Mouse (Mus musculus): ENCODE measurements around the gene Gm17509.

DNA sequence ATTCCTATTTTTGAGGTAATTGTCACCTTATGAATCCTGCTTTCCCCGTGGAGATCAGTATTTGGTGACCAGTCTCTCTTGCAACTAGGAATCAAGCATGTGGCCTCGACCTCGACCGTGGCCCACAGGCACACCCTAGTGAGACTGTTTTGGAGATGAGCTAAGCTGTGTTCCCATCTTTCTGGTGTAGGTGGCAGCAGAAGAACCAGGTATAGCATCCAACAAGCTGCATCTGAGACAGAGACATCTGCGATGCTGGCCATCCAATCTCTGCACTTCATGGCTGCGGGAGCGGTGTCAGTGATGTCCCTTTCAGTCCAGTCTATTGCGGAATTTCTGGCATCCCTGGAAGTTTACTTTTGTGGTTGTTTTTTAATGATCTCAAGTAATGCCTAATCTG lies 14.8 kb downstream of the Gm17509 start:
- TF ChIP-seq CTCF (IDR thresholded peaks at IDR 0.05; ENCODE audit: control insufficient read depth, insufficient read depth, low read length), result no peak
- no peak for TF ChIP-seq POLR2A (IDR thresholded peaks at IDR 0.05; ENCODE audit: borderline replicate concordance, control insufficient read depth, low read depth, low read length)

Measured in bone marrow, adult 2 months (tissue).